Mouse (Mus musculus): ENCODE measurements around the gene Fig4.

DNA sequence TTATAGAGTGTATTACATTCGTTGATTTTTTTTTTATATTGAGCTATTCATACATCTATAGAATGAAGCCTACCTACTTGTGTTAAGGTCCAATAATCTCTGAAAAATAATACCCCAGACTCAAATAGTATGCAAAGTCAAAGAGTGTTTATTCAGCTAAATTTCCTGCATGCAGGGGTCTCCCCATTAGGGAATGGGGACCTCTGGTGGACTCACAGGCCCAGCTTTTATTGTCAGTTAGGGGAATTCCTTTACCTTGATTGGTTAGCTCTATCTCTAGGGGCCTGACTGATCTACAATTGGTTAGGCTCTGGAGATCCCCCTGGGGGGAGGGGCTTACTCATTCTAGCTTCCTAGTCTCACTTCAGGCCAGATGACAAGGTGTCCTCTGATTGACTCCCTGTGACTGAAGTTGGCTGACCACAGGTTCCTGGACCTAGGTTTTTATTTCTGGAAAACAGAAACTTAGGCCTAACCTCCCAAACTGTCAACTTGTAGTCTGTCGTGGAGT lies 29.5 kb upstream of the Fig4 start:
- TF ChIP-seq CTCF (IDR thresholded peaks at IDR 0.05; ENCODE audit: borderline replicate concordance, control insufficient read depth, extremely low read depth, insufficient read depth, low read length, poor library complexity) = no peak
- no peak for TF ChIP-seq POLR2A (IDR thresholded peaks at IDR 0.05; ENCODE audit: control insufficient read depth, extremely low read depth, insufficient read depth, low read length, poor library complexity)
